Comparison of ENCODE assay signal across 10 mouse cellular contexts in genomic region chr6:112972127-112972526, GRCm38 (mm10). TPM values are rescaled to one million over a fixed set of nuclear protein-coding genes. Genes with fewer than 3 reads are reported as not detected.
DNase-seq lines count a peak whose midpoint lies in the region; ATAC-seq lines count a peak whose summit lies in the region.
"Had no signal": no experiment of that assay in that cellular context is flagged by ENCODE, and none has a peak within 500 bp of the region (broad histone marks: within the 10 kb centered on the region; RNA-seq: fewer than 3 reads in every experiment).

No protein-coding gene starts in this region.

- H3K4me3 ChIP-seq in neural tube, embryonic 11.5 days (ENCODE audit: low read depth, low read length), result no peak overlapping the region
- H3K4me3 ChIP-seq in hindbrain, embryonic 13.5 days, result no peak overlapping the region
- H3K4me3 ChIP-seq: limb, embryonic 15.5 days had no signal

- peak overlapping the region; percentile 26; the same call in 1 of the 2 replicates for H3K4me2 ChIP-seq in neural tube, embryonic 11.5 days (ENCODE audit: low read depth)
- H3K4me2 ChIP-seq in hindbrain, embryonic 13.5 days, result peak overlapping the region; percentile 37
- H3K4me2 ChIP-seq: limb, embryonic 15.5 days had no signal

- ATAC-seq in neural tube, embryonic 11.5 days (ENCODE audit: insufficient read depth, low FRiP score, low TSS enrichment), result peak; percentile 16; the same call in 1 of the 2 replicates
- ATAC-seq in hindbrain, embryonic 13.5 days (ENCODE audit: low FRiP score), result no peak; the same call in 1 of the 2 replicates
- ATAC-seq in megakaryocyte progenitor cell, adult 5-6 weeks (replicated peaks; ENCODE audit: poor library complexity), result peak; percentile 64

- H3K9ac ChIP-seq in neural tube, embryonic 11.5 days (ENCODE audit: low read length), result 0 out of 2 replicates have a peak overlapping the region, but pooled peaks have one; percentile 15
- peak overlapping the region; percentile 26; the same call in 1 of the 2 replicates for H3K9ac ChIP-seq in hindbrain, embryonic 13.5 days
- H3K9ac ChIP-seq: limb, embryonic 15.5 days had no signal

- H3K27me3 ChIP-seq in neural tube, embryonic 11.5 days (ENCODE audit: control insufficient read depth, insufficient read depth, low read length), result no peaks in the 10 kb centered on the region
- H3K27me3 ChIP-seq in hindbrain, embryonic 13.5 days, result no peaks in the 10 kb centered on the region
- H3K27me3 ChIP-seq: limb, embryonic 15.5 days had no signal

- peak overlapping the region; percentile 71 for H3K27ac ChIP-seq in neural tube, embryonic 11.5 days (ENCODE audit: low read depth, low read length)
- peak overlapping the region; percentile 88 for H3K27ac ChIP-seq in hindbrain, embryonic 13.5 days
- H3K27ac ChIP-seq: limb, embryonic 15.5 days had no signal

- H3K9me3 ChIP-seq in neural tube, embryonic 11.5 days (ENCODE audit: control insufficient read depth, low read length), result 0 out of 2 replicates have a peak, but pooled peaks cover 2% of the 10 kb centered on the region
- H3K9me3 ChIP-seq in hindbrain, embryonic 13.5 days, result no peaks in the 10 kb centered on the region
- H3K9me3 ChIP-seq: limb, embryonic 15.5 days had no signal

- H3K36me3 ChIP-seq in neural tube, embryonic 11.5 days (ENCODE audit: control insufficient read depth, insufficient read depth, low read length), result no peaks in the 10 kb centered on the region
- no peaks in the 10 kb centered on the region for H3K36me3 ChIP-seq in hindbrain, embryonic 13.5 days
- H3K36me3 ChIP-seq: limb, embryonic 15.5 days had no signal

- peak; percentile 34 for DNase-seq in neural tube, embryonic 11.5 days (ENCODE audit: low spot score)
- DNase-seq in neural tube, embryonic 10.5 days (ENCODE audit: extremely low spot score, low spot score), result no peak
- DNase-seq in gastrocnemius, postnatal 10 days, result no peak
- DNase-seq in cerebellum, adult 11-12 months, result no peak
- DNase-seq in kidney, postnatal 10 days, result no peak
- DNase-seq in kidney, adult 11 months, result no peak
- DNase-seq: kidney, postnatal 14 days had no signal

- H3K4me1 ChIP-seq in neural tube, embryonic 11.5 days (ENCODE audit: control insufficient read depth, insufficient read depth, low read length), result peaks cover 26% of the 10 kb centered on the region
- peaks cover 68% of the 10 kb centered on the region for H3K4me1 ChIP-seq in hindbrain, embryonic 13.5 days (replicated peaks)

- WGBS in neural tube, embryonic 11.5 days, result 31% methylated on average over 10 of the region's 10 CpGs
- WGBS in hindbrain, embryonic 13.5 days, result 22% methylated on average over 10 of the region's 10 CpGs

RNA-seq across cellular contexts. Expression of gene Srgap3, which starts 25.1 kb away (rescaled TPM):
- 37.4 and 42.0 TPM in 2 replicates for polyA plus RNA-seq in neural tube, embryonic 11.5 days (2014; fragmentation: Nextera tagmentation; extraction: Ambion mirVana)
- 37.5 and 42.3 TPM in 2 replicates for polyA plus RNA-seq in hindbrain, embryonic 13.5 days (2015; fragmentation: Nextera tagmentation; extraction: Ambion mirVana)
- total RNA-seq in megakaryocyte progenitor cell, adult 5-6 weeks (2015), result 2.0 and 2.5 TPM in 2 replicates
- 0.79 and 1.9 TPM in 2 replicates for total RNA-seq in megakaryocyte progenitor cell, adult 5-6 weeks (2017)
- total RNA-seq in gastrocnemius, postnatal 10 days (2021), result 10 to 100 TPM in 1 of 2 experiments, 1 to 10 TPM in 1; 7.8 to 12.4 TPM
